Mouse (Mus musculus): Measurements from ENCODE around the gene Tmem265.
A peak's percentile ranks its signal among the peaks of the same experiment; 100 is the strongest.

Gene Tmem265

GRCm38 (mm10) chr7:127588901-127589300 is 27.7 kb downstream of the Tmem265 start:
- peak in 1 of 2 experiments; percentile 37 for DNase-seq

- peak in 1 of 2 experiments; percentile 18 for DNase-seq
Measured at GRCm38 (mm10) chr7:127589637-127590036, 28.4 kb downstream of the Tmem265 start.

GRCm38 (mm10) chr7:127591108-127591507 is 29.9 kb downstream of the Tmem265 start:
- no peak for DNase-seq

GRCm38 (mm10) chr7:127592575-127592974 is 31.4 kb downstream of the Tmem265 start:
- DNase-seq: no peak

- DNase-seq: no peak
Measured at GRCm38 (mm10) chr7:127596747-127597146, 35.6 kb downstream of the Tmem265 start.

GRCm38 (mm10) chr7:127600612-127601011 is 39.4 kb downstream of the Tmem265 start:
- DNase-seq: no peak

- DNase-seq: no peak
Measured at GRCm38 (mm10) chr7:127601735-127602134, 40.5 kb downstream of the Tmem265 start.

- DNase-seq: no peak
Measured at GRCm38 (mm10) chr7:127602903-127603302, 41.7 kb downstream of the Tmem265 start.

GRCm38 (mm10) chr7:127604256-127604655 is 43.1 kb downstream of the Tmem265 start:
- DNase-seq: no peak

- peak; percentile 51 to 64 for DNase-seq
Measured at GRCm38 (mm10) chr7:127607150-127607549, 46.0 kb downstream of the Tmem265 start.

GRCm38 (mm10) chr7:127611011-127611410 is 49.8 kb downstream of the Tmem265 start:
- DNase-seq: no peak

GRCm38 (mm10) chr7:127611561-127611960 is 50.4 kb downstream of the Tmem265 start:
- no peak for DNase-seq

GRCm38 (mm10) chr7:127613501-127613900 is 52.3 kb downstream of the Tmem265 start:
- DNase-seq: no peak

- DNase-seq: no peak
Measured at GRCm38 (mm10) chr7:127614091-127614490, 52.9 kb downstream of the Tmem265 start.

GRCm38 (mm10) chr7:127614511-127614890 is 53.3 kb downstream of the Tmem265 start:
- DNase-seq: peak; percentile 62 to 72

- peak; percentile 83 to 84 for DNase-seq
Measured at GRCm38 (mm10) chr7:127614891-127615843, 54.0 kb downstream of the Tmem265 start, which contains the start of gene Zfp629. Gene Zfp629 (minus strand): TSS chr7:127615797.

GRCm38 (mm10) chr7:127616336-127616735 is 55.1 kb downstream of the Tmem265 start:
- peak in 1 of 2 experiments; percentile 3 for DNase-seq
